8 mouse cellular contexts compared by ENCODE assay signal in the genomic region with DNA sequence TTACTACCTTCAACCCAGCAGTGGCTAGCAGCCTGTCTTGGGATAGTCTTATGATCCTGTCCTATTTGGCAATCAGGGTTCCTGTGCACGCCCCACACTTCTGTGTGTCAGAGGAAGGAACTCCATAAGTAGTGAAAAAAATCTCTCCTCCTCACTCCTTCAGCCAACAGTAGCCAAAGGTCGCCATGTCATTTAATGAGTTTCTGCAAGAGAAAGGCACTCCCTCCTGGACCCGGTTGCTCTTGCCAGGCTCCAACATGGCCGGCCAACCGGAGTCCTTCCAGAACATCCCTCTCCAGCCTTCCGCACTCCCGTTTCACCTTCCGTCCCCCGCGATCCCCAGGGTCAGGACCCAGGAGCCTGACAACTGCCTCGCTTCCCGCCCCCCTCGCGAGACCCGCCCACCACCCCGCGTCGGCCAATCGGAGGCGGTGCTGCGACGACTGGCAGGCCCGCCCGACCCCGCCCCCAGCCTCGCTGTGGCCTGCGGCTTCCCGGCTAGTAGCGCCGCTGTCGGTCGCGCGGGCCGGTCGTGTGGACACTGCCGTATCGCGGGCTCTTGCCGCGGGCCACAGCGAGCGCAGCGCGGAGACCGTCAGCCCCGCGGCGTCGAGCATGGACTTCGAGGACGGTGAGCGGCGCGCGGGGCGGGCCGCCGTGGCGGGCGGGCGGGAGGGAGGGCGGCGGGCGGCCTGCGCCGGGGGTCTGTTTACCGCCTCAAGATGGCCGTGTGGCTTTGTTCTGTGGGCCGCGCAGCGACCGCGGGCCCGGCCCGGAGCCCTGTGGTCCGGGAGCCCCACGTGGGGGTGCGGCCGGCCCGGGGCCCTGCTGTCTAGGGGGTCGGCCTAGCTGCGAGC. TPM values are rescaled to one million over a fixed set of nuclear protein-coding genes. Genes with fewer than 3 reads are reported as not detected.
DNase-seq lines count a peak whose midpoint lies in the region; ATAC-seq and TF ChIP-seq lines count a peak whose summit lies in the region.

Zfp326 (plus strand) TSS at position 498 of the 857 bp plus-strand sequence.

- peak; percentile 97 for ATAC-seq in hindbrain, postnatal 0 days
- ATAC-seq in megakaryocyte, adult 5-6 weeks (ENCODE audit: poor library complexity, severe bottlenecking): peak; percentile 88

- H3K4me1 ChIP-seq in hindbrain, postnatal 0 days (ENCODE audit: insufficient read depth, low read length): peaks cover 6% of the 10 kb centered on the region

- TF ChIP-seq CTCF in hindbrain, postnatal 0 days (IDR thresholded peaks at IDR 0.05; ENCODE audit: low read depth): no peak
- no peak for TF ChIP-seq CTCF in left cerebral cortex, adult 2 months (IDR thresholded peaks at IDR 0.05)

- DNase-seq in WW6 (ENCODE audit: low read depth, low spot score): peak; percentile 83
- DNase-seq in cerebellum, postnatal 4 days (ENCODE audit: low spot score in 2 of 2): peak; percentile 82 to 93
- DNase-seq in gastrocnemius, adult 18-20 months (ENCODE audit: low spot score): peak; percentile 90
- peak; percentile 95 for DNase-seq in hindbrain, postnatal 0 days (ENCODE audit: low spot score)
- DNase-seq in left cerebral cortex, adult 2 months (ENCODE audit: extremely low spot score in 1 of 2, low spot score in 2 of 2): peak; percentile 85 to 86
- peak; percentile 79 to 82 for DNase-seq in right cerebral cortex, adult 2 months (ENCODE audit: low spot score in 2 of 2)
- peak; percentile 91 for DNase-seq in urinary bladder, postnatal 14 days (ENCODE audit: low spot score)

- peak within 1 kb of the TSS; percentile 80 for H3K4me2 ChIP-seq in hindbrain, postnatal 0 days (ENCODE audit: low read depth, low read length)

- intact Hi-C loops in left cerebral cortex, adult 2 months (cut with DNase I): no loop called here

- H3K36me3 ChIP-seq in hindbrain, postnatal 0 days (ENCODE audit: insufficient read depth, low read length): no peaks in the 10 kb centered on the region; the same call in 1 of the 2 replicates

- peak within 1 kb of the TSS; percentile 99 for H3K9ac ChIP-seq in hindbrain, postnatal 0 days (replicated peaks; ENCODE audit: low read length)

- H3K9me3 ChIP-seq in hindbrain, postnatal 0 days (ENCODE audit: low read length): no peaks in the 10 kb centered on the region

- 1% methylated on average over 56 of the region's 83 CpGs for whole genome bisulfite sequencing in hindbrain, postnatal 0 days

- peak within 1 kb of the TSS; percentile 98 for H3K4me3 ChIP-seq in hindbrain, postnatal 0 days (ENCODE audit: low read length)
- H3K4me3 ChIP-seq in left cerebral cortex, adult 2 months: peak within 1 kb of the TSS; percentile 85

- no peaks in the 10 kb centered on the region for H3K27me3 ChIP-seq in hindbrain, postnatal 0 days (ENCODE audit: insufficient read depth, low read length)

- peak within 1 kb of the TSS; percentile 94 for H3K27ac ChIP-seq in hindbrain, postnatal 0 days
- peak within 1 kb of the TSS; percentile 85 for H3K27ac ChIP-seq in left cerebral cortex, adult 2 months

RNA-seq across cellular contexts. Expression of gene Zfp326, which starts in this region (rescaled TPM):
- total RNA-seq in gastrocnemius, adult 18-20 months (2021): 10 to 100 TPM in 1 of 2 experiments, 1 to 10 TPM in 1; 8.1 to 11.4 TPM
- total RNA-seq in hindbrain, postnatal 0 days (2014; rRNA removed): 9.1 and 11.4 TPM in 2 replicates
- polyA plus RNA-seq in hindbrain, postnatal 0 days (2015; fragmentation: Nextera tagmentation; extraction: Ambion mirVana): 42.3 and 43.9 TPM in 2 replicates
- 10 to 100 TPM; 35.9 to 37.9 TPM for total RNA-seq in left cerebral cortex, adult 2 months (2021)
- 21.2 and 32.9 TPM in 2 replicates for total RNA-seq in megakaryocyte, adult 5-6 weeks (2015)
- total RNA-seq in megakaryocyte, adult 5-6 weeks (2017): 21.3 and 27.6 TPM in 2 replicates

Comparison
In these comparisons a context has a peak if more than half of its experiments do, and no peak if none do; other contexts are left out.
1. Peak in every context shown above with its lines: DNase-seq, ATAC-seq, H3K4me3 ChIP-seq and H3K27ac ChIP-seq.